Mouse (Mus musculus) heart, embryonic 13.5 days (tissue): ENCODE data around the gene Slamf1. TPM values are rescaled to one million over a fixed set of nuclear protein-coding genes. Genes with fewer than 3 reads are reported as not detected.
"Not testable (repeated sequence)": the region's sequence is repeated elsewhere in the genome, so short reads cannot be mapped to it uniquely, and the experiment has no call there.

Experiments used
- ATAC-seq: fragments of 200-750 bp; cut with Nextera tagmentation; 2 replicates; pipeline ENCODE4 v1.8.0; 2017; ENCODE audit warnings: moderate TSS enrichment; ENCODE audit not compliant: insufficient number of reproducible peaks, low FRiP score, low TSS enrichment; ENCODE audit errors: extremely low read depth
- H3K27ac ChIP-seq: fragments of 300-500 bp; sonication (generic); replicated peaks from 2 replicates; pipeline ENCODE4 v1.5.1; 2015; ENCODE audit warnings: moderate library complexity, mild to moderate bottlenecking, inconsistent platforms
- H3K27me3 ChIP-seq: fragments of 300-500 bp; sonication (generic); replicated peaks from 2 replicates; pipeline ENCODE4 v1.6.1; 2015; ENCODE audit warnings: mild to moderate bottlenecking, inconsistent platforms
- H3K36me3 ChIP-seq: fragments of 300-500 bp; sonication (generic); 2 replicates; pipeline ENCODE4 v1.6.1; 2015; ENCODE audit warnings: mild to moderate bottlenecking, inconsistent platforms
- H3K4me1 ChIP-seq: fragments of 300-500 bp; sonication (generic); 2 replicates; pipeline ENCODE4 v1.6.1; 2015; ENCODE audit warnings: inconsistent platforms
- H3K4me2 ChIP-seq: fragments of 300-500 bp; sonication (generic); 2 replicates; pipeline ENCODE4 v1.6.1; 2015; ENCODE audit warnings: inconsistent platforms, mild to moderate bottlenecking, moderate library complexity
- H3K4me3 ChIP-seq: fragments of 300-500 bp; sonication (generic); 2 replicates; pipeline ENCODE4 v1.5.1; 2015; ENCODE audit warnings: moderate library complexity, mild to moderate bottlenecking, inconsistent platforms
- H3K9ac ChIP-seq: fragments of 300-500 bp; sonication (generic); 2 replicates; pipeline ENCODE4 v1.6.1; 2015; ENCODE audit warnings: inconsistent platforms, mild to moderate bottlenecking, moderate library complexity
- H3K9me3 ChIP-seq: fragments of 300-500 bp; sonication (generic); 2 replicates; pipeline ENCODE4 v1.6.1; 2016; ENCODE audit warnings: inconsistent platforms
- WGBS: fragments of 180-500 bp; shearing (Covaris S2); methylation state at CpG from one replicate; pipeline ENCODE4 v1.1.7; 2015; ENCODE audit warnings: mixed read lengths; 5-methylcytosine and 5-hydroxymethylcytosine counted together
- polyA plus RNA-seq: library from polyadenylated mRNA; unstranded; fragments of >200 nt; fragmentation: Nextera tagmentation; extraction: Ambion mirVana; gene quantifications from 2 replicates; pipeline ENCODE4 v1.2.1, GENCODE M21; 2015

The Slamf1 gene
- polyA plus RNA-seq, 1 experiment from 2014 or later, result 0.20 TPM

DNA sequence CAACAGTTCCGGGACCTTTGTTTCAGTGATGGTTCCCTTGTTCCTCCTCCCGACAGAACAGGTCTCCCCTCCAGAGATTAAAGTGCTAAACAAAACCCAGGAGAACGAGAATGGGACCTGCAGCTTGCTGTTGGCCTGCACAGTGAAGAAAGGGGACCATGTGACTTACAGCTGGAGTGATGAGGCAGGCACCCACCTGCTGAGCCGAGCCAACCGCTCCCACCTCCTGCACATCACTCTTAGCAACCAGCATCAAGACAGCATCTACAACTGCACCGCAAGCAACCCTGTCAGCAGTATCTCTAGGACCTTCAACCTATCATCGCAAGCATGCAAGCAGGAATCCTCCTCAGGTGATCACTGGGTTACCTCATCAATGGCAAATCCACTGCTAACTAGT, 10.1 kb downstream of the Slamf1 start:
- no peak overlapping the region for H3K4me2 ChIP-seq
- H3K36me3 ChIP-seq, result no peaks in the 10 kb centered on the region
- ATAC-seq, result no peak
- WGBS, result 65% methylated on average over 7 of the region's 7 CpGs
- no peaks in the 10 kb centered on the region for H3K27me3 ChIP-seq
- no peak overlapping the region for H3K27ac ChIP-seq
- no peaks in the 10 kb centered on the region for H3K9me3 ChIP-seq
- no peak overlapping the region for H3K9ac ChIP-seq
- H3K4me3 ChIP-seq, result no peak overlapping the region
- no peaks in the 10 kb centered on the region for H3K4me1 ChIP-seq

- no peak for ATAC-seq
- H3K4me1 ChIP-seq, result no peaks in the 10 kb centered on the region
- H3K27ac ChIP-seq, result no peak overlapping the region
- H3K4me3 ChIP-seq, result no peak overlapping the region
- H3K4me2 ChIP-seq, result no peak overlapping the region
- H3K9ac ChIP-seq, result no peak overlapping the region
- H3K36me3 ChIP-seq, result no peaks in the 10 kb centered on the region
- H3K27me3 ChIP-seq, result no peaks in the 10 kb centered on the region
- H3K9me3 ChIP-seq, result no peaks in the 10 kb centered on the region
- 75% methylated on average over 5 of the region's 5 CpGs for WGBS
Measured at GRCm38 (mm10) chr1:171782287-171782915, 15.5 kb downstream of the Slamf1 start.

- Histone ChIP-seq H3K36me3 (no peaks in the 10 kb centered on the region), H3K9me3 (no peaks in the 10 kb centered on the region), H3K4me2 (no peak overlapping the region), H3K4me3 (no peak overlapping the region), H3K27me3 (no peaks in the 10 kb centered on the region), H3K4me1 (0 out of 2 replicates have a peak, but pooled peaks cover 7% of the 10 kb centered on the region), H3K27ac (no peak overlapping the region), H3K9ac (no peak overlapping the region)
- ATAC-seq, result no peak
- WGBS, result 88% methylated on average over 1 of the region's 1 CpGs
Measured at GRCm38 (mm10) chr1:171785871-171786270, 18.9 kb downstream of the Slamf1 start.

- 60% methylated on average over 6 of the region's 6 CpGs for WGBS
- H3K4me1 ChIP-seq, result 0 out of 2 replicates have a peak, but pooled peaks cover 7% of the 10 kb centered on the region
- no peak overlapping the region for H3K9ac ChIP-seq
- no peak overlapping the region for H3K4me2 ChIP-seq
- no peak overlapping the region for H3K27ac ChIP-seq
- H3K27me3 ChIP-seq, result no peaks in the 10 kb centered on the region
- no peak overlapping the region for H3K4me3 ChIP-seq
- no peaks in the 10 kb centered on the region for H3K36me3 ChIP-seq
- ATAC-seq, result no peak
- H3K9me3 ChIP-seq, result 0 out of 2 replicates have a peak, but pooled peaks cover 3% of the 10 kb centered on the region
Measured at GRCm38 (mm10) chr1:171787281-171788015, 20.5 kb downstream of the Slamf1 start.

DNA sequence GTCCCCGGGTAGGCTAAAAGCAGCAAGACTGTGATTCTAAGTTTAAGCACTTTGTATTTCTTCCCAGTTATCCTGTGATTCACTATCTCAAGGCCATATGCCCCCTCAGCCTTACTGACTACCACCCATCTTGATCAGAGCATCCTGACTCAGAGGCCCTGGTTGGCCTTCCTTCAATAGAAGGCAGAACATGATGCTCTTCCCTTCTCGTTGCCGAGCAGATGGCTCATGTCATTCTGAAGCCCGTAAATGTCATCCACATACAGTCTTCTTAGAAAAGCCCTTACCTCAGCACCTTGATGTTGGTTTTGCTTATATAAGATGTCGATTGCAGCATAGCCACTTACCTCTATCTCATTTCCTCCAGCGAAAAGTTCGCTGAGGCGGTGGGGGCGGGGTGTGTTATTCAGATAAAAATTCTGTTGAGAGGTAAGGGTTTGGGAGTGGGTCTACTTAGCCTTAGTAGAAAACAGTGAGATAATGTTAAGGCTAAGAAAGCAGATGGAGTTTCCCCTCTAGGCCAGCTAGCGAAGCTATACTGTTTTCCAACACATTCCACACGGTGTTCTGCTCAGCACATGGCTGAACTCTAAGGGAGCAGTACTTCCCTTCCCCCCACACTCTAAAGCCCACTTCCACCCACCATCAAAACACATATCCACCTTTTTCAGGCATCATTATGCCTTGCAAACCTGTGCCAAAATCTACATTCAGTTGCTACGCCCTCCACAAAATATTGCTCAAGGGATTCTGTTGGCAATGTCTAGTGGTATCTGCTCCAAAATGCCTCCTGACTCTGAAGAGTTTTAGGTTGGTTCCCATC, 21.7 kb downstream of the Slamf1 start:
- Histone ChIP-seq H3K36me3 (no peaks in the 10 kb centered on the region), H3K9me3 (0 out of 2 replicates have a peak, but pooled peaks cover 3% of the 10 kb centered on the region), H3K9ac (no peak overlapping the region), H3K4me3 (no peak overlapping the region), H3K4me2 (no peak overlapping the region), H3K27me3 (no peaks in the 10 kb centered on the region), H3K4me1 (0 out of 2 replicates have a peak, but pooled peaks cover 7% of the 10 kb centered on the region), H3K27ac (no peak overlapping the region)
- WGBS, result 58% methylated on average over 12 of the region's 12 CpGs
- ATAC-seq, result no peak

- ATAC-seq, result no peak
- Histone ChIP-seq H3K36me3 (no peaks in the 10 kb centered on the region), H3K9me3 (0 out of 2 replicates have a peak, but pooled peaks cover 3% of the 10 kb centered on the region), H3K4me2 (no peak overlapping the region), H3K27ac (no peak overlapping the region), H3K4me1 (0 out of 2 replicates have a peak, but pooled peaks cover 7% of the 10 kb centered on the region), H3K9ac (no peak overlapping the region), H3K4me3 (no peak overlapping the region), H3K27me3 (no peaks in the 10 kb centered on the region)
- WGBS, result 75% methylated on average over 3 of the region's 3 CpGs
Measured at GRCm38 (mm10) chr1:171789407-171789806, 22.5 kb downstream of the Slamf1 start.

GRCm38 (mm10) chr1:171791491-171791890, 24.6 kb downstream of the Slamf1 start:
- 0 out of 2 replicates have a peak, but pooled peaks cover 3% of the 10 kb centered on the region for H3K9me3 ChIP-seq
- no peak overlapping the region for H3K27ac ChIP-seq
- H3K9ac ChIP-seq, result no peak overlapping the region
- no peak for ATAC-seq
- no peaks in the 10 kb centered on the region for H3K27me3 ChIP-seq
- H3K36me3 ChIP-seq, result no peaks in the 10 kb centered on the region
- H3K4me2 ChIP-seq, result no peak overlapping the region
- H3K4me1 ChIP-seq, result 0 out of 2 replicates have a peak, but pooled peaks cover 7% of the 10 kb centered on the region
- H3K4me3 ChIP-seq, result no peak overlapping the region
- 77% methylated on average over 3 of the region's 3 CpGs for WGBS

GRCm38 (mm10) chr1:171796185-171796584, 29.3 kb downstream of the Slamf1 start:
- Histone ChIP-seq H3K27ac (no peak overlapping the region), H3K4me2 (no peak overlapping the region)
- 43% methylated on average over 2 of the region's 2 CpGs for WGBS

DNA sequence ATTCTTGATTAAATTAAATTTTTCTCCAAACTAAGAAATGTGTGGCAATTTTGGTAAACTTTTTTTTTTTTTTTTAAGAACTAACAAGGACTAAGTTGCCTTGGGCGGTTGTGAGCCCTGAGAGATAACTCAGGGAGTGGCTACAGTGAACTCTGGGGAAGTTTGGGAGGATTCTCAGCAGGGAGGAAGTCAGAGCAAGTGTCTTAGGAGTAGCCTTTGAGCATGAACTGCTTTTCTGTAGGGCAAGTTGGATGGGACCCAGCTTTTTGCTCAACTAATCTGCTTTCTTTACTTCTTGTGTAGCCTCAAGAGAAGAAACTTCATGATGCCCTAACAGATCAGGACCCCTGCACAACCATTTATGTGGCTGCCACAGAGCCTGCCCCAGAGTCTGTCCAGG, 30.9 kb downstream of the Slamf1 start:
- Histone ChIP-seq H3K36me3 (no peaks in the 10 kb centered on the region), H3K9ac (no peak overlapping the region), H3K9me3 (no peaks in the 10 kb centered on the region), H3K4me2 (no peak overlapping the region), H3K27ac (no peak overlapping the region), H3K4me3 (no peak overlapping the region), H3K27me3 (no peaks in the 10 kb centered on the region), H3K4me1 (no peaks in the 10 kb centered on the region)
- no peak for ATAC-seq
- 19% methylated on average over 1 of the region's 1 CpGs for WGBS

More at GRCm38 (mm10) chr1:171796185-171796584, 29.3 kb downstream of the Slamf1 start:
- H3K9me3 ChIP-seq, result 0 out of 2 replicates have a peak, but pooled peaks cover 3% of the 10 kb centered on the region
- no peaks in the 10 kb centered on the region for H3K27me3 ChIP-seq
- H3K36me3 ChIP-seq, result no peaks in the 10 kb centered on the region
- H3K4me3 ChIP-seq, result no peak overlapping the region
- no peak overlapping the region for H3K9ac ChIP-seq
- no peaks in the 10 kb centered on the region for H3K4me1 ChIP-seq
- no peak for ATAC-seq

- H3K9me3 ChIP-seq, result no peaks in the 10 kb centered on the region
- H3K9ac ChIP-seq, result no peak overlapping the region
Measured at GRCm38 (mm10) chr1:171799648-171800047, 32.7 kb downstream of the Slamf1 start.

DNA sequence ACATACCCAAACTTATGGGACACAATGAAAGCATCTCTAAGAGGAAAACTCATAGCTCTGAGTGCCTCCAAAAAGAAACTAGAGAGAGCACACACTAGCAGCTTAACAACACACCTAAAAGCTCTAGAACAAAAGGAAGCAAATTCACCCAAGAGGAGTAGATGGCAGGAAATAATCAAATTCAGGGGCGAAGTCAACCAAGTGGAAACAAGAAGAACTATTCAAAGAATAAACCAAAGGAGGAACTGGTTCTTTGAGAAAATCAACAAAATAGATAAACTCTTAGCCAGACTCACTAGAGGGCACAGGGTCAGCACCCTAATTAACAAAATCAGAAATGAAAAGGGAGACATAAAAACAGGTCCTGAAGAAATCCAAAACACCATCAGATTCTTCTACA, 44.1 kb downstream of the Slamf1 start:
- not testable (repeated sequence) for H3K36me3 ChIP-seq, H3K4me2 ChIP-seq, H3K9me3 ChIP-seq, H3K27me3 ChIP-seq, H3K4me3 ChIP-seq, H3K9ac ChIP-seq, H3K4me1 ChIP-seq, H3K27ac ChIP-seq, ATAC-seq
- WGBS, result 50% methylated on average over 1 of the region's 1 CpGs

More at GRCm38 (mm10) chr1:171799648-171800047, 32.7 kb downstream of the Slamf1 start:
- H3K4me3 ChIP-seq, result no peak overlapping the region
- no peak overlapping the region for H3K27ac ChIP-seq
- no peaks in the 10 kb centered on the region for H3K4me1 ChIP-seq
- no peak overlapping the region for H3K4me2 ChIP-seq
- ATAC-seq, result no peak
- WGBS, result 71% methylated on average over 4 of the region's 4 CpGs
- H3K36me3 ChIP-seq, result no peaks in the 10 kb centered on the region
- H3K27me3 ChIP-seq, result no peaks in the 10 kb centered on the region
